18 mouse cellular contexts compared by ENCODE assay signal in the genomic region with DNA sequence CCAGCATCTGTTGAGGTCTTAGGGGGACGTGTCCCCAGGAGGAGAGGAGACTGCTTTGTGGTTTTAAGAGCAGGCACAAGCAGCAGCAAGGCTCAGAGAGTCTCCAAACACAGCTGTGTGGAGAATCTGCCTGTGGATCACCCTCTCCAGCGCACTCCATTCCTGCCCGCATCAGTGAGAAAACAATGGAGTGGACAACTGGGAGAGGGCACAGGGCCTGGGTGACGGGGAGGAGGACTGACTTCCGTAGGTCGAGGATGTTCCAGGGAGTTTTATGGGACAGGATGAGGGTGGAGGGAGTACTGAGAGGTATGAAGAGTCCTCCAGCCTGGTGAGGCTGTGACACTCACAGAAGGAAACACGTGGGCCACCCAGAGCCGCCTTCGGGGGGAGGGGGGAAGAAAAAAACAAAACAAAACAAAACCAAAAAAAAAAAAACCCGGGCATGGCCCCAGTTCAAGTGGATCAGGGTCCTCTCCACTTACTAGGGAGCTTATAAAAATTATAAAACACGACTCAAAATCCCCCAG. TPM values are rescaled to one million over a fixed set of nuclear protein-coding genes. Genes with fewer than 3 reads are reported as not detected.
DNase-seq lines count a peak whose midpoint lies in the region; ATAC-seq and TF ChIP-seq lines count a peak whose summit lies in the region.
"Had no signal": no experiment of that assay in that cellular context is flagged by ENCODE, and none has a peak within 500 bp of the region (broad histone marks: within the 10 kb centered on the region; RNA-seq: fewer than 3 reads in every experiment).

No protein-coding gene starts in this region.

- 61% methylated on average over 11 of the region's 11 CpGs for WGBS in heart, embryonic 15.5 days
- WGBS in embryonic facial prominence, embryonic 10.5 days: 53% methylated on average over 11 of the region's 11 CpGs
- WGBS in thymus, adult 2 months: 11% methylated on average over 11 of the region's 11 CpGs

- TF ChIP-seq CTCF in thymus, adult 2 months (IDR thresholded peaks at IDR 0.05; ENCODE audit: borderline replicate concordance, control insufficient read depth, extremely low read depth, insufficient read depth, low read length, poor library complexity): no peak

- no peak overlapping the region for H3K4me2 ChIP-seq in heart, embryonic 15.5 days
- H3K4me2 ChIP-seq: forebrain, embryonic 12.5 days; lung, embryonic 14.5 days; neural tube, embryonic 13.5 days; stomach, embryonic 15.5 days had no signal

- no peak for DNase-seq in heart, adult 9 months (ENCODE audit: low spot score in 2 of 2)
- peak; percentile 34 for DNase-seq in CD4-positive helper T cell, adult 2 months (ENCODE audit: low read depth, low spot score)
- no peak for DNase-seq in embryonic facial prominence, embryonic 10.5 days (ENCODE audit: low spot score)
- DNase-seq in thymus, adult 2 months: peak; percentile 61
- no peak for DNase-seq in left cerebral cortex, postnatal 25 days (ENCODE audit: low spot score in 2 of 2)
- no peak for DNase-seq in cerebellum, adult 9-10 months
- DNase-seq in adrenal gland, adult (ENCODE audit: inconsistent age in 2 of 2, low spot score in 1 of 2): no peak
- DNase-seq: adrenal gland, adult 2 months; cerebellum, adult 8-10 months; heart, postnatal 36 days; kidney, postnatal 36 days; layer of hippocampus, postnatal 36 days had no signal

- H3K36me3 ChIP-seq in heart, embryonic 15.5 days: no peaks in the 10 kb centered on the region
- H3K36me3 ChIP-seq in embryonic facial prominence, embryonic 10.5 days (replicated peaks): no peaks in the 10 kb centered on the region
- no peaks in the 10 kb centered on the region for H3K36me3 ChIP-seq in thymus, adult 2 months (ENCODE audit: control insufficient read depth, insufficient read depth, low read length)
- H3K36me3 ChIP-seq: forebrain, embryonic 12.5 days; neural tube, embryonic 13.5 days; stomach, embryonic 15.5 days had no signal

- peaks cover 42% of the 10 kb centered on the region for H3K4me1 ChIP-seq in heart, embryonic 15.5 days (replicated peaks)
- H3K4me1 ChIP-seq in embryonic facial prominence, embryonic 10.5 days: peaks cover 47% of the 10 kb centered on the region
- H3K4me1 ChIP-seq in thymus, adult 2 months (replicated peaks; ENCODE audit: control insufficient read depth, insufficient read depth, low read length): peaks cover 36% of the 10 kb centered on the region

- H3K27ac ChIP-seq in heart, embryonic 15.5 days: peak overlapping the region; percentile 67
- peak overlapping the region; percentile 37; the same call in 1 of the 2 replicates for H3K27ac ChIP-seq in embryonic facial prominence, embryonic 10.5 days (replicated peaks)
- peak overlapping the region; percentile 75 for H3K27ac ChIP-seq in thymus, adult 2 months (ENCODE audit: control insufficient read depth, insufficient read depth, low read length)
- H3K27ac ChIP-seq: forebrain, embryonic 12.5 days; neural tube, embryonic 13.5 days; stomach, embryonic 15.5 days had no signal

- ATAC-seq in heart, embryonic 15.5 days (replicated peaks; ENCODE audit: insufficient number of reproducible peaks, insufficient read depth, low FRiP score, low read depth): 0 out of 2 replicates have a peak, but pooled peaks have one; percentile 17

- H3K9ac ChIP-seq in heart, embryonic 15.5 days: no peak overlapping the region
- H3K9ac ChIP-seq: forebrain, embryonic 12.5 days; lung, embryonic 14.5 days; neural tube, embryonic 13.5 days; stomach, embryonic 15.5 days had no signal

- intact Hi-C loops in left cerebral cortex, postnatal 25 days (cut with DNase I): no loop called here

- peak; percentile 36; the same call in 1 of the 2 replicates for TF ChIP-seq POLR2A in thymus, adult 2 months (IDR thresholded peaks at IDR 0.05; ENCODE audit: control insufficient read depth, extremely low read depth, insufficient read depth, low read length, poor library complexity)

- H3K4me3 ChIP-seq in heart, embryonic 15.5 days: no peak overlapping the region
- H3K4me3 ChIP-seq in embryonic facial prominence, embryonic 10.5 days: no peak overlapping the region
- H3K4me3 ChIP-seq in thymus, adult 2 months (ENCODE audit: control insufficient read depth, insufficient read depth, low read length): peak overlapping the region; percentile 21
- H3K4me3 ChIP-seq: forebrain, embryonic 12.5 days; megakaryocyte, embryonic 14.5 days; neural tube, embryonic 13.5 days; stomach, embryonic 15.5 days had no signal

- no peaks in the 10 kb centered on the region for H3K27me3 ChIP-seq in heart, embryonic 15.5 days
- no peaks in the 10 kb centered on the region; the same call in 1 of the 2 replicates for H3K27me3 ChIP-seq in embryonic facial prominence, embryonic 10.5 days (replicated peaks; ENCODE audit: low read depth, poor library complexity, severe bottlenecking)
- no peaks in the 10 kb centered on the region for H3K27me3 ChIP-seq in thymus, adult 2 months (ENCODE audit: control insufficient read depth, insufficient read depth, low read length)
- H3K27me3 ChIP-seq: forebrain, embryonic 12.5 days; neural tube, embryonic 13.5 days; stomach, embryonic 15.5 days had no signal

- H3K9me3 ChIP-seq in heart, embryonic 15.5 days (replicated peaks): no peaks in the 10 kb centered on the region
- no peaks in the 10 kb centered on the region for H3K9me3 ChIP-seq in embryonic facial prominence, embryonic 10.5 days
- H3K9me3 ChIP-seq: forebrain, embryonic 12.5 days; neural tube, embryonic 13.5 days; stomach, embryonic 15.5 days had no signal

RNA-seq across cellular contexts. Expression of a gene that starts 29.7 kb away (rescaled TPM):
- 12.4 and 15.4 TPM in 2 replicates for polyA plus RNA-seq in heart, embryonic 15.5 days (2015; fragmentation: Nextera tagmentation; extraction: Ambion mirVana)
- polyA plus RNA-seq in embryonic facial prominence, embryonic 10.5 days (2016; fragmentation: Nextera tagmentation; extraction: Ambion mirVana): 41.7 and 42.8 TPM in 2 replicates
- 29.4 and 34.4 TPM in 2 replicates for polyA plus RNA-seq in thymus, adult 2 months (2012; rRNA removed)
- total RNA-seq in left cerebral cortex, postnatal 25 days (2021): 10 to 100 TPM; 67.8 to 70.0 TPM

Comparison
In these comparisons a context has a peak if more than half of its experiments do, and no peak if none do; other contexts are left out.
1. DNase-seq: peak in CD4-positive helper T cell, adult 2 months (single experiment) and thymus, adult 2 months (single experiment); none in heart, adult 9 months (0 of 2), embryonic facial prominence, embryonic 10.5 days (single experiment), left cerebral cortex, postnatal 25 days (0 of 2), cerebellum, adult 9-10 months (single experiment) and adrenal gland, adult (0 of 2).
2. Peak in every context shown above with its lines, with median percentiles within 50 percentile points of each other: H3K27ac ChIP-seq.